Mouse (Mus musculus) heart, postnatal 0 days (tissue): ENCODE results near the gene Ndufb7. TPM values are rescaled to one million over a fixed set of nuclear protein-coding genes. Genes with fewer than 3 reads are reported as not detected.
"Not testable (repeated sequence)": the region's sequence is repeated elsewhere in the genome, so short reads cannot be mapped to it uniquely, and the experiment has no call there.

Source experiments
- ATAC-seq: fragments of 200-750 bp; cut with Nextera tagmentation; 2 replicates; pipeline ENCODE4 v1.8.0; 2017; ENCODE audit warnings: low read depth, moderate number of reproducible peaks, moderate library complexity; ENCODE audit not compliant: insufficient read depth
- DNase-seq: peaks from one replicate; pipeline ENCODE4 v3.0.0-alpha.2; 2016; ENCODE audit warnings: low spot score
- H3K27ac ChIP-seq: fragments of 300-500 bp; sonication (generic); 2 replicates; pipeline ENCODE4 v1.5.1; 2014; ENCODE audit warnings: low read depth, mild to moderate bottlenecking
- H3K27me3 ChIP-seq: fragments of 300-500 bp; sonication (generic); 2 replicates; pipeline ENCODE4 v1.6.1; 2014; ENCODE audit warnings: low read length, mixed read lengths; ENCODE audit not compliant: control insufficient read depth, insufficient read depth
- H3K36me3 ChIP-seq: fragments of 300-500 bp; sonication (generic); replicated peaks from 2 replicates; pipeline ENCODE4 v1.6.1; 2014; ENCODE audit warnings: low read length, mixed read lengths; ENCODE audit not compliant: control insufficient read depth, insufficient read depth
- H3K4me1 ChIP-seq: fragments of 300-500 bp; sonication (generic); 2 replicates; pipeline ENCODE4 v1.6.1; 2014; ENCODE audit warnings: antibody characterized with exemption; ENCODE audit not compliant: control insufficient read depth, insufficient read depth
- H3K4me2 ChIP-seq: fragments of 300-500 bp; sonication (generic); 2 replicates; pipeline ENCODE4 v1.6.1; 2014; ENCODE audit warnings: low read depth, mild to moderate bottlenecking, low read length, moderate library complexity
- H3K4me3 ChIP-seq: fragments of 300-500 bp; sonication (generic); 2 replicates; pipeline ENCODE4 v1.5.1; 2014; ENCODE audit warnings: low read depth, low read length
- H3K9ac ChIP-seq: fragments of 300-500 bp; sonication (generic); replicated peaks from 2 replicates; pipeline ENCODE4 v1.6.1; 2014; ENCODE audit warnings: low read depth, low read length, mixed read lengths
- H3K9me3 ChIP-seq: fragments of 300-500 bp; sonication (generic); replicated peaks from 2 replicates; pipeline ENCODE4 v1.6.1; 2016; ENCODE audit warnings: low read length; ENCODE audit not compliant: control insufficient read depth
- CTCF ChIP-seq: IDR thresholded peaks from 2 replicates; pipeline ENCODE4 v1.5.1; 2016; ENCODE audit warnings: antibody characterized with exemption, control low read depth, low read depth
- EP300 ChIP-seq: IDR thresholded peaks from 2 replicates; pipeline ENCODE4 v1.6.1; 2016; ENCODE audit warnings: antibody characterized with exemption, low read depth
- WGBS: fragments of 180-500 bp; shearing (Covaris S2); extraction: QIAGEN DNeasy Blood & Tissue Kit; methylation state at CpG from one replicate; pipeline ENCODE4 v1.1.7; 2014; 5-methylcytosine and 5-hydroxymethylcytosine counted together
- polyA plus RNA-seq: library from polyadenylated mRNA; unstranded; fragments of >200 nt; fragmentation: Nextera tagmentation; extraction: Ambion mirVana; gene quantifications from 2 replicates; pipeline ENCODE4 v1.2.1, GENCODE M21; 2015
- total RNA-seq: library from RNA; depleted of rRNA; stranded (reverse); fragments of >200 nt; gene quantifications from 2 replicates; pipeline ENCODE4 v1.2.3, GENCODE M21; 2014; ENCODE audit warnings: low replicate concordance; rRNA removed

Ndufb7 gene
- total RNA-seq (431 and 682 TPM in 2 replicates), polyA plus RNA-seq (1,145 and 1,161 TPM in 2 replicates)

- WGBS = under 1% methylated on average over 48 of the region's 48 CpGs
- peak within 1 kb of the TSS; percentile 66 for H3K4me3 ChIP-seq
- peak within 1 kb of the TSS; percentile 83 for H3K27ac ChIP-seq
- TF ChIP-seq EP300 (0 out of 2 replicates have a peak, but pooled peaks have one; percentile 3), CTCF (peak; percentile 99)
- peaks cover 31% of the 10 kb centered on the region for H3K36me3 ChIP-seq
- H3K4me2 ChIP-seq = peak within 1 kb of the TSS; percentile 90
- H3K9ac ChIP-seq = peak within 1 kb of the TSS; percentile 75
- no peaks in the 10 kb centered on the region for H3K27me3 ChIP-seq
- ATAC-seq = peak; percentile 87
- H3K4me1 ChIP-seq = peaks cover 20% of the 10 kb centered on the region
- DNase-seq = peak; percentile 86
- no peaks in the 10 kb centered on the region for H3K9me3 ChIP-seq
Measured at GRCm38 (mm10) chr8:83566469-83567395, at the start of gene Ndufb7. Gene Ndufb7 (plus strand): TSS chr8:83566671.

GRCm38 (mm10) chr8:83520432-83520831, 46.0 kb upstream of the Ndufb7 start:
- ATAC-seq (no peak), DNase-seq (no peak)
- Histone ChIP-seq H3K27ac (no peak overlapping the region), H3K4me3 (no peak overlapping the region), H3K4me1 (no peaks in the 10 kb centered on the region), H3K36me3 (no peaks in the 10 kb centered on the region), H3K4me2 (no peak overlapping the region), H3K9ac (no peak overlapping the region), H3K9me3 (no peaks in the 10 kb centered on the region), H3K27me3 (no peaks in the 10 kb centered on the region)
- TF ChIP-seq CTCF (no peak), EP300 (no peak)
- WGBS = 67% methylated on average over 3 of the region's 3 CpGs

GRCm38 (mm10) chr8:83520907-83521306, 45.6 kb upstream of the Ndufb7 start:
- H3K27ac ChIP-seq, H3K27me3 ChIP-seq, H3K4me3 ChIP-seq, DNase-seq, H3K4me1 ChIP-seq, H3K9ac ChIP-seq, H3K36me3 ChIP-seq, H3K4me2 ChIP-seq, ATAC-seq, H3K9me3 ChIP-seq: not testable (repeated sequence)
- WGBS = 58% methylated on average over 3 of the region's 3 CpGs

DNA sequence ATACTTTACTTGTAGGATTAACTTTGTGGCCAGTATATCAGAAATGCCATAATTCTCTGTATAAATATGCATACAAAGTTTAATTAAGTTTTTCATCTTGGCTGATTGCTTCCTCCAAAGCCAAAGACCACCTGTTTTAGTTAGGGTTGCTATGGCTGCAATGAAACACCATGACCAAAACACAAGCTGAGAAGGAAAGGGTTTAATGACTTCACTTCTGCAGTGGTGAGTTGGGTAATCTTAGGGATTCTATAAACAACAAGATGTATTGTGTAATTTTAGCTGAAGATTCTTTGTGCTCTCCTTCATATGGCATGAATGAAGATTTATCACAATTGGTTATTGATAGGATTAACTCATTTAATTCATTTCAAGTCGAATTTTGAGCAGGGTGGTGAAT, 45.2 kb upstream of the Ndufb7 start:
- 22% methylated on average over 1 of the region's 1 CpGs for whole genome bisulfite sequencing
- no peak overlapping the region for H3K27ac ChIP-seq
- H3K27me3 ChIP-seq = no peaks in the 10 kb centered on the region
- no peaks in the 10 kb centered on the region for H3K4me1 ChIP-seq
- H3K36me3 ChIP-seq = no peaks in the 10 kb centered on the region
- H3K4me3 ChIP-seq = no peak overlapping the region
- DNase-seq = no peak
- TF ChIP-seq CTCF (no peak), EP300 (no peak)
- no peaks in the 10 kb centered on the region for H3K9me3 ChIP-seq
- no peak for ATAC-seq
- no peak overlapping the region for H3K4me2 ChIP-seq
- no peak overlapping the region for H3K9ac ChIP-seq

GRCm38 (mm10) chr8:83534802-83535201, 31.7 kb upstream of the Ndufb7 start:
- WGBS = 67% methylated on average over 2 of the region's 2 CpGs
- H3K36me3 ChIP-seq = no peaks in the 10 kb centered on the region
- H3K27me3 ChIP-seq = no peaks in the 10 kb centered on the region
- H3K4me3 ChIP-seq = no peak overlapping the region
- DNase-seq (no peak), ATAC-seq (no peak)
- no peaks in the 10 kb centered on the region for H3K9me3 ChIP-seq
- TF ChIP-seq EP300 (no peak), CTCF (no peak)
- no peak overlapping the region for H3K9ac ChIP-seq
- no peak overlapping the region for H3K27ac ChIP-seq
- H3K4me2 ChIP-seq = no peak overlapping the region
- H3K4me1 ChIP-seq = no peaks in the 10 kb centered on the region

GRCm38 (mm10) chr8:83535736-83536135, 30.7 kb upstream of the Ndufb7 start, which contains the start of gene Olfr370:
Gene Olfr370 (plus strand): TSS chr8:83535780.
- H3K4me1 ChIP-seq = no peaks in the 10 kb centered on the region
- no peak for ATAC-seq
- no peaks in the 10 kb centered on the region for H3K36me3 ChIP-seq
- H3K4me2 ChIP-seq = no peak within 1 kb of the TSS
- no peak within 1 kb of the TSS for H3K9ac ChIP-seq
- no peak within 1 kb of the TSS for H3K27ac ChIP-seq
- WGBS = 52% methylated on average over 3 of the region's 3 CpGs
- no peaks in the 10 kb centered on the region for H3K27me3 ChIP-seq
- H3K4me3 ChIP-seq = no peak within 1 kb of the TSS
- no peak for DNase-seq
- TF ChIP-seq EP300 (no peak), CTCF (no peak)
- no peaks in the 10 kb centered on the region for H3K9me3 ChIP-seq
